Mouse (Mus musculus): ENCODE data around the gene Ttc26.

GRCm38 (mm10) chr6:38343581-38343980 lies 37.7 kb upstream of the Ttc26 start:
- TF ChIP-seq POLR2A (IDR thresholded peaks at IDR 0.05; ENCODE audit: borderline replicate concordance, extremely low read depth, insufficient read depth, insufficient read length, poor library complexity, severe bottlenecking) = no peak
- TF ChIP-seq CTCF (IDR thresholded peaks at IDR 0.05; ENCODE audit: borderline replicate concordance, extremely low read depth, insufficient read depth, insufficient read length) = no peak

Data from brain, embryonic 14.5 days (tissue).